Mouse (Mus musculus) kidney, adult 2 months (tissue): Measurements from ENCODE around the gene Borcs6.

Experiments used
- CTCF ChIP-seq: fragments of 200-500 bp; conservative IDR thresholded peaks from 2 replicates; pipeline ENCODE4 v1.5.1; 2011; ENCODE audit warnings: low read depth, mild to moderate bottlenecking, control low read depth, low read length, moderate library complexity, mixed read lengths; ENCODE audit not compliant: insufficient read depth, insufficient read length
- POLR2A ChIP-seq: fragments of 200-500 bp; IDR thresholded peaks from one replicate; pipeline ENCODE4 v1.6.1; 2011; ENCODE audit warnings: low read depth, low read length, control low read depth

DNA sequence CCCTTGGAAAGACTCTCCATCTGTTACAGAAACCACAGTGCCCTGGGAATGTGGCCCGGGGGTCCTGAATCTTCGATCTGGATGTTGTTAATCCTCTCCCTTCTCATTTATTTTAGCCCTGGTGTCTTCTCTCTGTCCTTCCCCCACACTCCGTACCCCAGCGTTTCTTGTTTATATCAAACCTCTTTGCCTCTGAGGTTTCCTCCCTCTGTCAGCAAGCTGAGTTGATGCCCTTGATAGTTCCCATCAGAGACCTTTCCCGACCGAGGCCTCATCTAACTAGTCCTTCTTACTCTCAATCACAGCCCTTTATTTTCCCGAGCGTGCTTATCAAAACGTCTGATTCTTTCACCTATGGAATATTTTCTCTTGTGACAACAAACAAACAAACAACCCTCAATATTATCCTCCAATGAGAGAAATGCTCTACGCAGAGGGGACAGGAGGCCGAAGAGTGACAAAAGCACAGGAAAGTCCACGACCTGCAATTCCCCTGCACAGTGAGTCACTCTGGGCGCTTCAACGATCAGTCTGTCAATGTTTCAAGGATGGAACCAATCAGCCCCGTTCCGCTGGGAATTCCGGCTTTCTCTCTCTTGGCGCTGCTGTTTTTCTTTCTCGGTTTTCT is 674 bp upstream of the Borcs6 start:
- no peak for TF ChIP-seq CTCF
- no peak for TF ChIP-seq POLR2A
